Mouse (Mus musculus) ovary, postnatal 36 days (tissue): ENCODE data around the gene Cadm1.

Source experiments
- DNase-seq: peaks from one replicate; pipeline ENCODE4 v3.0.0; 2022; ENCODE audit warnings: low spot score, mixed read lengths

The Cadm1 gene

DNA sequence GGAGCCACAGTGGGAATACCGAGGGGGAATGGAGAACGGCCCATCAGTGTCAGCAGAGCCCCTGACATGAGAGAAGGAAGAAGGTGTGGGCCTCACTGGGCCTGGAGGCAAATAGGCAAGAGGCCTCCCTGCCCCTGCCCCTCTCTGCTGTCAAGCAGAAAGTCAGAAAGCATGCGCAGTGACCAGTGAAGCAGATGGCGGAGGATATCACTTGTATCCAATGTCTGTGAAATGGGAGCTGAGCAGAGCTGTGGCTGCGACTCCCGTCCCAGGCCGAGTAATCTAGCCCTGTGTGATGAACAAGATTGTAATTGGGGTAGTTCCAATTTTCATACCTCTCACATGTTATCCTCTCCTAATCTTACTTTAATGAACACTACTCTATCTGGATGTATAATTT is 337.5 kb downstream of the Cadm1 start:
- DNase-seq = no peak

- no peak for DNase-seq
Observed at GRCm38 (mm10) chr9:47869661-47870060, 339.7 kb downstream of the Cadm1 start.

- DNase-seq = no peak
Observed at GRCm38 (mm10) chr9:47876557-47877206, 346.7 kb downstream of the Cadm1 start.

GRCm38 (mm10) chr9:47880171-47880570 is 350.2 kb downstream of the Cadm1 start:
- DNase-seq = no peak

- DNase-seq = no peak
Observed at GRCm38 (mm10) chr9:47882372-47882771, 352.4 kb downstream of the Cadm1 start.

DNA sequence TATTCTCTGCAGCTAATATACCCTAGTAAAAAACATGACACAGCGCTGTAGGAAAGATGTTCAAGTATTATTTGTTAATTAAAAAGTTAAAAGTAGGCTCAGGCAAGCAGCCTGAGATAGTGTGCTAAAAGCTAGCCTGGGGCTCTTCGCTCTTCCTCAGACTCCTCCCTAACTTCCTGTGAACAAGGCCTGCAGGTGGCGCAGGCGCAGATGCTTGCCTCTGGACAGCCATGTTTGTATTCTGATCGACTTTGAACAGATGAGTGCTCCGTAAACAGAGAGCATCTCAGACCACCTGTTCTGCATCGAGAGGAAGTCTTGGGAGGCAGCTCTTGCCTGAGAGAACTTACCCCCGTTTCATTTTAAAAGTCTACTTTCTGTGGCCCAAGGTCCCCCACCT is 361.7 kb downstream of the Cadm1 start:
- DNase-seq = no peak

- DNase-seq = no peak
Observed at GRCm38 (mm10) chr9:47892995-47893394, 363.0 kb downstream of the Cadm1 start.

GRCm38 (mm10) chr9:47894096-47894495 is 364.1 kb downstream of the Cadm1 start:
- DNase-seq = no peak

DNA sequence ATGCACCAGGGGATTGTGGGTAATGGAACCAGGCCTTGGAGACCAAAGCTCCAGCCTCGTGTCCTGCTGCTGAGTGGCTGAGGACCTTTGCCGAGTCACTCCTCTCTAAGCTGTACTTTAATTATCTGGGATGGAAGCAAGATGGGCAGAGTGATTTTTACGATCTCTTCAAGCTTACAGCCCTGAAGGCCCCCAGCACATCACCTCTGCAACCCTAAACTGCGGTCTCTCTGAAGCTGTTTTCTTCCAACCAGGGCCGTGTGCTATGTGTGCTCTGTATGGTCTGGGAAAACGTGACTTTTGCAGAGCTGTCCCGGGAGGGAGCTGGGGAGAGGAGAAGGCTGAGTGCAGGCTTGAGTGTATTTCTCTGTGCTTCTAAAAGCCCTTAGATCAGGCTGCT is 364.7 kb downstream of the Cadm1 start:
- DNase-seq = no peak

- no peak for DNase-seq
Observed at GRCm38 (mm10) chr9:47895121-47895520, 365.1 kb downstream of the Cadm1 start.

DNA sequence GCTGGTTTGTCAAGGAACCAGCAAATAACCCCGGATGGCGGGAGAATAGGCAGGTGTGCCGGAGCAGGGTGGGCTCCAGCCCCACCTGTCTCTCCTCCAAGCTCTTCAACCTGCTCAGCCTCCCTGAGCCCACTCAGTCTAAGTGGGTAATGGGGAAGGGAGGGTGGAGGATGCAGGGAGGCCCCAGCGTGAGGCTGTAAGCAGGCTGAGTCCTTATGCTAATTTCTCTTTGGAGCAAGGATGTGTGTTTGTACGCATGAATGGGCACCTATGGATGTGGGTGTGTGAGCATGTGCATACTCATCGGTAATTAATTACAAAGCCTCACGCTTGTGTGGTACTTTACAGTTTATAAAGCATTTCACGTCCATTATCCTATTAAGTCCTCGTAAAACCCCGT is 370.8 kb downstream of the Cadm1 start:
- DNase-seq = no peak

- DNase-seq = no peak
Observed at GRCm38 (mm10) chr9:47903661-47904060, 373.7 kb downstream of the Cadm1 start.

DNA sequence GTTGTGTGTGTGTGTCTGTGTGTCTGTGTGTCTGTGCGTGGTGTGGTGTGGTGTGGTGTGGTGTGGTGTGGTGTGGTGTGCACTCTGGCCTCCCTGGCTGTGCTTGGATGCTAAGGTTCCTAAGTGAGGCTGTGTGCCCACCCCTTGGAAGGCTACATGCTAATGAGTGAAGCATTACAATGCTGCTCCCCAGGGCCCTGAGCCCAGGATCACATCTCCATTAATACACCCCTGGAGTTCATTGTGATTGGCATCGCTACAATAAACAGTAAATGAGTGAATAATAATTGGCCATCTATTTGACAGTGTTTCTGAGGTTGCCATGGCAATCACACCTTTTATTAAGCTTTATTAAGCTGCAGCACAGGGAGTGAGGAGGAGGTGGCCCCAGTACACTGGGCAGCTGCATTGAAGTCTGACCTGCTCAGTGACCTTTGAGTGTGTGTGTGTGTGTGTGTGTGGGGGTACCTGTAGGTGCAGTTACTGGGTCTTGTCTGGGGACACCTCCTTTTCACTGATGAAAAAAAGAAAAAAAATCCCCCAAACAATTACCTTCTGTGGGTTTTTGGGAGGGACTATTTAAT is 374.5 kb downstream of the Cadm1 start:
- DNase-seq = no peak

GRCm38 (mm10) chr9:47906521-47906920 is 376.5 kb downstream of the Cadm1 start:
- DNase-seq = no peak
